Comparison of ENCODE assay signal across 8 mouse cellular contexts in the genomic region with DNA sequence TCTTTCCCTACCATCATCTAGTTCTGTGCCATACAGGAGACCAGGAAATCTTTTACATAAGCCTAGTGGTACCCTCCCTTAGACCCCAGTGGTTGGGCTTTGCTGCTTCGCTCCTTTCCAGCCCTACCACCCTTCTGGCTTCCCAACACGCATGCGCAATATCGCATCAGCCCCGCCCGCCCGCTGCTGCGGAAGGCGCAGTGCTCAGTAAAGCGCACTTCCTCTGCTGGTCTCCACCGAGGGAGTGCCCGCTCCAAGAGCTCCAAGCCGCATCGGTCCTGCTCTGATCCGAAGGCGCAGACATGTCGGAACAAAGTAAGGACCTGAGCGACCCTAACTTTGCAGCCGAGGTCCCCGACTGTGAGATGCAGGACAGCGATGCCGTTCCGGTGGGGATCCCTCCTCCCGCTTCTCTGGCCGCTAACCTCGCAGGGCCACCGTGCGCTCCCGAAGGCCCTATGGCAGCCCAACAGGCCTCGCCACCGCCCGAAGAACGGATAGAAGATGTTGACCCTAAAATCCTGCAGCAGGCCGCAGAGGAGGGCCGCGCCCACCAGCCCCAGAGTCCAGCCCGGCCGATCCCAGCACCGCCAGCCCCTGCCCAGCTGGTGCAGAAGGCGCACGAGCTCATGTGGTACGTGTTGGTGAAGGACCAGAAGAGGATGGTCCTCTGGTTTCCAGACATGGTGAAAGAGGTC. TPM values are rescaled to one million over a fixed set of nuclear protein-coding genes. Genes with fewer than 3 reads are reported as not detected.
DNase-seq lines count a peak whose midpoint lies in the region; ATAC-seq and TF ChIP-seq lines count a peak whose summit lies in the region.

No protein-coding gene starts in this region.

- TF ChIP-seq POLR2A in ES-Bruce4 (IDR thresholded peaks at IDR 0.05; ENCODE audit: insufficient read depth, low read length): no peak
- TF ChIP-seq POLR2A in cerebellum, adult 2 months (IDR thresholded peaks at IDR 0.05; ENCODE audit: borderline replicate concordance, insufficient read depth, low read length): peak; percentile 69

- no peak overlapping the region for H3K27ac ChIP-seq in ES-Bruce4 (ENCODE audit: insufficient read depth, low read length)
- no peak overlapping the region; the same call in 1 of the 2 replicates for H3K27ac ChIP-seq in cerebellum, adult 2 months (ENCODE audit: insufficient read depth, low read length)
- H3K27ac ChIP-seq in forebrain, postnatal 0 days (ENCODE audit: low read depth, low read length): peak overlapping the region; percentile 78
- H3K27ac ChIP-seq in liver, embryonic 15.5 days (replicated peaks): no peak overlapping the region

- intact Hi-C loops in heart, postnatal 25 days (cut with DNase I): no loop called here

- peak overlapping the region; percentile 94 for H3K4me3 ChIP-seq in ES-Bruce4 (ENCODE audit: low read depth, low read length)
- H3K4me3 ChIP-seq in cerebellum, adult 2 months (replicated peaks; ENCODE audit: insufficient read depth, low read depth, low read length): peak overlapping the region; percentile 73
- H3K4me3 ChIP-seq in forebrain, postnatal 0 days (ENCODE audit: low read depth, low read length): peak overlapping the region; percentile 53
- peak overlapping the region; percentile 22; the same call in 1 of the 2 replicates for H3K4me3 ChIP-seq in liver, embryonic 15.5 days (replicated peaks)

- H3K9me3 ChIP-seq in ES-Bruce4 (replicated peaks; ENCODE audit: control insufficient read depth, insufficient read depth, low read length, poor library complexity, severe bottlenecking): no peaks in the 10 kb centered on the region
- 0 out of 2 replicates have a peak, but pooled peaks cover 3% of the 10 kb centered on the region for H3K9me3 ChIP-seq in forebrain, postnatal 0 days (ENCODE audit: low read length)
- H3K9me3 ChIP-seq in liver, embryonic 15.5 days (replicated peaks): no peaks in the 10 kb centered on the region

- peak; percentile 96 for ATAC-seq in forebrain, postnatal 0 days
- ATAC-seq in liver, embryonic 15.5 days (ENCODE audit: insufficient read depth): no peak

- DNase-seq in cerebellum, adult 2 months: peak; percentile 84 to 87
- DNase-seq in forebrain, postnatal 0 days: peak; percentile 92
- peak; percentile 58 for DNase-seq in heart, postnatal 25 days (ENCODE audit: low spot score)
- DNase-seq in layer of hippocampus, adult 18-20 months (ENCODE audit: low spot score in 2 of 2): peak; percentile 79 to 84
- DNase-seq in ovary, adult 18-20 months (ENCODE audit: low spot score): peak; percentile 48
- peak; percentile 28 for DNase-seq in urinary bladder, adult 2 months (ENCODE audit: low spot score)

- H3K4me1 ChIP-seq in ES-Bruce4 (ENCODE audit: control insufficient read depth, insufficient read depth, low read length): no peaks in the 10 kb centered on the region
- H3K4me1 ChIP-seq in cerebellum, adult 2 months (ENCODE audit: control insufficient read depth, insufficient read depth, low read length): no peaks in the 10 kb centered on the region
- H3K4me1 ChIP-seq in forebrain, postnatal 0 days (ENCODE audit: insufficient read depth): no peaks in the 10 kb centered on the region
- no peaks in the 10 kb centered on the region for H3K4me1 ChIP-seq in liver, embryonic 15.5 days (replicated peaks)

- no peak for TF ChIP-seq EP300 in ES-Bruce4 (IDR thresholded peaks at IDR 0.05; ENCODE audit: insufficient read depth, low read depth, low read length)

- WGBS in cerebellum, adult 2 months: 25% methylated on average over 42 of the region's 42 CpGs
- 21% methylated on average over 42 of the region's 42 CpGs for WGBS in forebrain, postnatal 0 days
- 13% methylated on average over 42 of the region's 42 CpGs for whole genome bisulfite sequencing in liver, embryonic 15.5 days (ENCODE audit: insufficient replicate concordance)

- TF ChIP-seq CTCF in ES-Bruce4 (IDR thresholded peaks at IDR 0.05; ENCODE audit: low read depth, low read length): no peak
- no peak for TF ChIP-seq CTCF in cerebellum, adult 2 months (IDR thresholded peaks at IDR 0.05; ENCODE audit: borderline replicate concordance, insufficient read depth, low read depth, low read length)
- TF ChIP-seq CTCF in forebrain, postnatal 0 days (IDR thresholded peaks at IDR 0.05; ENCODE audit: low read depth): 0 out of 2 replicates have a peak, but pooled peaks have one; percentile 6

- H3K4me2 ChIP-seq in forebrain, postnatal 0 days (ENCODE audit: low read depth): peak overlapping the region; percentile 56
- peak overlapping the region; percentile 39 for H3K4me2 ChIP-seq in liver, embryonic 15.5 days

- peak overlapping the region; percentile 23 for H3K9ac ChIP-seq in ES-Bruce4 (ENCODE audit: low read depth, poor library complexity, severe bottlenecking)
- peak overlapping the region; percentile 71 for H3K9ac ChIP-seq in forebrain, postnatal 0 days
- H3K9ac ChIP-seq in liver, embryonic 15.5 days: no peak overlapping the region

- no peaks in the 10 kb centered on the region for H3K36me3 ChIP-seq in ES-Bruce4 (ENCODE audit: control insufficient read depth, insufficient read depth, low read length, poor library complexity, severe bottlenecking)
- H3K36me3 ChIP-seq in forebrain, postnatal 0 days (ENCODE audit: insufficient read depth): no peaks in the 10 kb centered on the region
- H3K36me3 ChIP-seq in liver, embryonic 15.5 days (replicated peaks): no peaks in the 10 kb centered on the region

- H3K27me3 ChIP-seq in ES-Bruce4 (ENCODE audit: control insufficient read depth, insufficient read depth, low read length, poor library complexity, severe bottlenecking): no peaks in the 10 kb centered on the region
- no peaks in the 10 kb centered on the region for H3K27me3 ChIP-seq in cerebellum, adult 2 months (ENCODE audit: control insufficient read depth, insufficient read depth, low read length)
- H3K27me3 ChIP-seq in forebrain, postnatal 0 days (ENCODE audit: insufficient read depth, low read length): no peaks in the 10 kb centered on the region
- 0 out of 2 replicates have a peak, but pooled peaks cover 5% of the 10 kb centered on the region for H3K27me3 ChIP-seq in liver, embryonic 15.5 days

RNA-seq across cellular contexts. Expression of a gene that starts 1.9 kb away (rescaled TPM):
- polyA plus RNA-seq in ES-Bruce4 (2011; ENCODE audit: insufficient read depth, insufficient read length, low read depth, missing spikeins): 2.7 and 3.6 TPM in 2 replicates
- 172 and 178 TPM in 2 replicates for polyA plus RNA-seq in cerebellum, adult 2 months (2012; rRNA removed)
- total RNA-seq in forebrain, postnatal 0 days (2014; rRNA removed): 339 and 512 TPM in 2 replicates
- polyA plus RNA-seq in forebrain, postnatal 0 days (2015; fragmentation: Nextera tagmentation; extraction: Ambion mirVana): 540 and 638 TPM in 2 replicates
- total RNA-seq in heart, postnatal 25 days (2021): 1 to 10 TPM; 5.6 to 5.7 TPM
- total RNA-seq in layer of hippocampus, adult 18-20 months (2021): 100 to 1,000 TPM; 119 to 137 TPM
- polyA plus RNA-seq in liver, embryonic 15.5 days (2015; fragmentation: Nextera tagmentation; extraction: Ambion mirVana): 5.7 and 6.2 TPM in 2 replicates
- 25.3 and 26.3 TPM in 2 replicates for polyA plus RNA-seq in urinary bladder, adult 2 months (2012; rRNA removed)

RNA-seq across cellular contexts. Expression of a gene that starts 28.6 kb away (rescaled TPM):
- polyA plus RNA-seq in ES-Bruce4 (2011; ENCODE audit: insufficient read depth, insufficient read length, low read depth, missing spikeins): 0.62 and 0.94 TPM in 2 replicates
- 1.9 and 2.0 TPM in 2 replicates for polyA plus RNA-seq in cerebellum, adult 2 months (2012; rRNA removed)
- 8.7 and 21.4 TPM in 2 replicates for total RNA-seq in forebrain, postnatal 0 days (2014; rRNA removed)
- 4.1 and 8.6 TPM in 2 replicates for polyA plus RNA-seq in forebrain, postnatal 0 days (2015; fragmentation: Nextera tagmentation; extraction: Ambion mirVana)
- total RNA-seq in heart, postnatal 25 days (2021): not detected
- 1 to 10 TPM; 1.3 to 1.7 TPM for total RNA-seq in layer of hippocampus, adult 18-20 months (2021)
- 0.07 and 0.15 TPM in 2 replicates for polyA plus RNA-seq in liver, embryonic 15.5 days (2015; fragmentation: Nextera tagmentation; extraction: Ambion mirVana)
- not detected in 2 replicates for polyA plus RNA-seq in urinary bladder, adult 2 months (2012; rRNA removed)

Comparison
In these comparisons a context has a peak if more than half of its experiments do, and no peak if none do; other contexts are left out.
1. H3K4me3 ChIP-seq: peak in every context shown above with its lines; median percentile 94 in ES-Bruce4; 73 in cerebellum, adult 2 months; 53 in forebrain, postnatal 0 days; 22 in liver, embryonic 15.5 days.
2. DNase-seq: peak in every context shown above with its lines; median percentile 92 in forebrain, postnatal 0 days; 86 in cerebellum, adult 2 months; 82 in layer of hippocampus, adult 18-20 months; 58 in heart, postnatal 25 days; 48 in ovary, adult 18-20 months; 28 in urinary bladder, adult 2 months.